Mouse (Mus musculus): ENCODE measurements around the gene Hnrnpl.

DNA sequence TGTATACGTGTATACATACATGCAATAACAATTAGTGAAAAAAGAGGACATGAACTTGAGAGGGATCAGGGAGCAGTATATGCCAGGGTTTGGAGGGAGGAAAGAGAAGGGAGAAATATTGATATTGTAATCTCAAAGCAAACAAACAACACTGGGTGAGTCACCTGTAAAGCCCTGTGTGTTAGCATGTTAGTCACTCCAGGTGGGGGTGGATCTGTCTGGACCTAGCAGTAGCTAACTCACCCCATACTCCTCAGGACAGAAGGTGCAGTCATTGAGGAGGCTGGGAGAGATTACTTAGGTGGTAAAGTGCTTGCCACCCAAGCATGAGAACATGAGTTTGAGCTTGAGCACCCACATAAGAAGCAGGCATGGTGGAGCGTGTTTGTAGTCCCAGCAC, 51.6 kb downstream of the Hnrnpl start:
- no peak for TF ChIP-seq EP300 (IDR thresholded peaks at IDR 0.05; ENCODE audit: low read depth)
- TF ChIP-seq CTCF (IDR thresholded peaks at IDR 0.05; ENCODE audit: low read depth) = no peak
